Mouse (Mus musculus): Measurements from ENCODE around the gene Zfp273.

DNA sequence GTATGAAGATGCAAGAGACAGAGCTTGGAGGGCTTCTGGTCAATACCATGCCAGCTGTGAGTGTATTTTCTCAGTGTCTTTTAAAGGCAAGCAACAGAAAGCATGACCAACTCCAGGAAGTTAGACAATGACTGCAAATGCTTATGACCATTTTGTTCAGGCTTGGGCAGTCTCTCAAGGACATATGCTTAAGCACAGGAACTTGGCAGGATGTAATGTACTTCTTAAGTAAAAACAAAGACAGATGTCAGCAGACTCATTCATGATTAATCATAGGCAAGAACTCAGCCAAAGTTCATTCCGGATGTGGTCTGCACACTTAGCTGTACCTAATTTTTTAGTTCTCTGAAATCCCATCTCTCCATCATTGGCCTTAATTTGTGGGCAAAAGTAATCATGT is 5.1 kb downstream of the Zfp273 start:
- TF ChIP-seq CTCF (IDR thresholded peaks at IDR 0.05; ENCODE audit: low read depth, low read length) (no peak), POLR2AphosphoS5 (IDR thresholded peaks at IDR 0.05; ENCODE audit: insufficient replicate concordance, low read depth, low read length) (no peak), GATA1 (IDR thresholded peaks at IDR 0.05; ENCODE audit: borderline replicate concordance, low read length) (no peak)

Data from G1E (cell line).